Mouse (Mus musculus) lung, adult 2 months (tissue): ENCODE data around the gene Ptprm.

Experiments
- CTCF ChIP-seq: fragments of 200-500 bp; IDR thresholded peaks from 2 replicates; pipeline ENCODE4 v1.5.1; 2011; ENCODE audit warnings: mild to moderate bottlenecking, low read length, control low read depth; ENCODE audit not compliant: insufficient read depth
- POLR2A ChIP-seq: fragments of 200-500 bp; IDR thresholded peaks from 2 replicates; pipeline ENCODE4 v1.6.1; 2011; ENCODE audit warnings: low read depth, mild to moderate bottlenecking, control low read depth, low read length, borderline replicate concordance; ENCODE audit errors: extremely low read depth

DNA sequence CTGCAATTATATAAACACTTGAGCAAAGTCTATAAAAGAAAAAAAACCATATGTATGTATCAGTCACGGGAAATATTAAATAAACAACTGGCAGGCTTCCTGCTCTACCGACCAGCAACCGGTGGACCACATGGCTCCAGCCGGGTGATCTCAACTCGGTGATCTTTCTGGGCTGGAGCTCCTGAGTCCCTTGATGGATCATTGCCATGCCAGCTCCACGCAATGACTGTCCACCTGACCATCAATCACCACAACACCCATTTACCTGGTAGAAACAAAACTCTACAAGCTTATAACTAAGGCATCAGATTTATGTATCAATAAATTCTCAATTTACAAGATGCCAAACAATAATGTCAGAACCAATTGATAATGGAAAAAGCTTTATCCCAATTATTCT lies 322.2 kb downstream of the Ptprm start:
- TF ChIP-seq CTCF: no peak
- no peak for TF ChIP-seq POLR2A
